Mouse (Mus musculus) forebrain, postnatal 0 days (tissue): ENCODE measurements around the gene Gm20547. TPM values are rescaled to one million over a fixed set of nuclear protein-coding genes. Genes with fewer than 3 reads are reported as not detected.
A peak's percentile ranks its signal among the peaks of the same experiment; 100 is the strongest.

Experiments
- ATAC-seq: fragments of 200-750 bp; cut with Nextera tagmentation; 2 replicates; pipeline ENCODE4 v1.8.0; 2017; ENCODE audit warnings: mild to moderate bottlenecking, moderate library complexity
- DNase-seq: peaks from one replicate; pipeline ENCODE4 v3.0.0-alpha.2; 2015
- H3K27ac ChIP-seq: fragments of 300-500 bp; sonication (generic); 2 replicates; pipeline ENCODE4 v1.5.1; 2014; ENCODE audit warnings: low read depth, mild to moderate bottlenecking, antibody characterized with exemption, low read length, moderate library complexity, mixed read lengths
- H3K27me3 ChIP-seq: fragments of 300-500 bp; sonication (generic); 2 replicates; pipeline ENCODE4 v1.6.1; 2014; ENCODE audit warnings: mild to moderate bottlenecking, low read length, mixed read lengths; ENCODE audit not compliant: insufficient read depth
- H3K36me3 ChIP-seq: fragments of 300-500 bp; sonication (generic); 2 replicates; pipeline ENCODE4 v1.6.1; 2014; ENCODE audit warnings: mild to moderate bottlenecking, moderate library complexity; ENCODE audit not compliant: insufficient read depth
- H3K4me1 ChIP-seq: fragments of 300-500 bp; sonication (generic); 2 replicates; pipeline ENCODE4 v1.6.1; 2014; ENCODE audit warnings: antibody characterized with exemption; ENCODE audit not compliant: insufficient read depth
- H3K4me2 ChIP-seq: fragments of 300-500 bp; sonication (generic); 2 replicates; pipeline ENCODE4 v1.6.1; 2014; ENCODE audit warnings: low read depth, mild to moderate bottlenecking, moderate library complexity
- H3K4me3 ChIP-seq: fragments of 300-500 bp; sonication (generic); 2 replicates; pipeline ENCODE4 v1.5.1; 2014; ENCODE audit warnings: low read depth, low read length, mixed read lengths
- H3K9ac ChIP-seq: fragments of 300-500 bp; sonication (generic); 2 replicates; pipeline ENCODE4 v1.6.1; 2014; ENCODE audit warnings: mild to moderate bottlenecking
- H3K9me3 ChIP-seq: fragments of 300-500 bp; sonication (generic); 2 replicates; pipeline ENCODE4 v1.6.1; 2016; ENCODE audit warnings: low read length
- CTCF ChIP-seq: sonication (generic); IDR thresholded peaks from 2 replicates; pipeline ENCODE4 v1.5.1; 2016; ENCODE audit warnings: antibody characterized with exemption, control low read depth, low read depth
- WGBS: fragments of 180-500 bp; shearing (Covaris S2); extraction: QIAGEN DNeasy Blood & Tissue Kit; methylation state at CpG from one replicate; pipeline ENCODE4 v1.1.7; 2014; 5-methylcytosine and 5-hydroxymethylcytosine counted together
- polyA plus RNA-seq: library from polyadenylated mRNA; unstranded; fragments of >200 nt; fragmentation: Nextera tagmentation; extraction: Ambion mirVana; gene quantifications from 2 replicates; pipeline ENCODE4 v1.2.1, GENCODE M21; 2015
- total RNA-seq: library from RNA; depleted of rRNA; stranded (reverse); fragments of >200 nt; gene quantifications from 2 replicates; pipeline ENCODE4 v1.2.3, GENCODE M21; 2014

The Gm20547 gene
- total and polyA plus RNA-seq, 2 experiments from 2014 or later = not detected

DNA sequence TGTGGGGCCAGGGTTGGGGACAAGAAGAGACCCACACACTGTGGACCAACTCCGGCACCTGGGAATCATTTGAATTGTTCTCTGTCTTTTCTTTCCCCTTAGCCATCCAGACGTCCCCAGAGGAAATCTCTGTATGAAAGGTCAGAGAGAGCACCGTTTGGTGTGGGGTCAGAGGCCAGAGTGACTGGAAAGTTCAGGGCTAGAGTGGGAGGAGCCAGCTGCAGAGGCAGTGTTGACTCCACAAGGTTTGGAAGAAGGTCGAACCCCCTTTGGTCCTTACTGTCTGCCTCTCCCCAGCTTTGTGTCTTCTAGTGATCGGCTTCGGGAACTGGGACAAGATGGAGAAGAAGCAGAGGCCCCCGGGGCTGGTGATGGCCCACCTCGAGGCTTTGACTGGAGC is 28.3 kb downstream of the Gm20547 start:
- no peak overlapping the region for H3K9ac ChIP-seq
- no peak for ATAC-seq
- H3K4me3 ChIP-seq = no peak overlapping the region
- H3K36me3 ChIP-seq = peaks cover 50% of the 10 kb centered on the region
- DNase-seq = no peak
- H3K9me3 ChIP-seq = no peaks in the 10 kb centered on the region
- H3K27ac ChIP-seq = no peak overlapping the region
- H3K4me2 ChIP-seq = no peak overlapping the region
- 0 out of 2 replicates have a peak, but pooled peaks cover 10% of the 10 kb centered on the region for H3K4me1 ChIP-seq
- WGBS = 81% methylated on average over 8 of the region's 8 CpGs
- TF ChIP-seq CTCF = no peak
- H3K27me3 ChIP-seq = no peaks in the 10 kb centered on the region

- Histone ChIP-seq H3K9ac (peak overlapping the region; percentile 75), H3K27me3 (no peaks in the 10 kb centered on the region), H3K4me2 (peak overlapping the region; percentile 77), H3K9me3 (no peaks in the 10 kb centered on the region), H3K4me1 (0 out of 2 replicates have a peak, but pooled peaks cover 10% of the 10 kb centered on the region), H3K27ac (no peak overlapping the region), H3K4me3 (peak overlapping the region; percentile 68), H3K36me3 (peaks cover 61% of the 10 kb centered on the region)
- TF ChIP-seq CTCF = no peak
- 4% methylated on average over 25 of the region's 25 CpGs for WGBS
- ATAC-seq = no peak; the same call in 1 of the 2 replicates
- DNase-seq = peak; percentile 6
Observed at GRCm38 (mm10) chr17:34850517-34851125, 31.2 kb downstream of the Gm20547 start.

- DNase-seq (peak; percentile 99), ATAC-seq (peak; percentile 99)
- WGBS = under 1% methylated on average over 60 of the region's 65 CpGs
- peak within 1 kb of the TSS; percentile 5; the same call in 1 of the 2 replicates for H3K27ac ChIP-seq
- peak within 1 kb of the TSS; percentile 68 for H3K4me3 ChIP-seq
- TF ChIP-seq CTCF = no peak
- peak within 1 kb of the TSS; percentile 77 for H3K4me2 ChIP-seq
- peaks cover 61% of the 10 kb centered on the region for H3K36me3 ChIP-seq
- no peaks in the 10 kb centered on the region for H3K27me3 ChIP-seq
- peak within 1 kb of the TSS; percentile 75 for H3K9ac ChIP-seq
- 0 out of 2 replicates have a peak, but pooled peaks cover 10% of the 10 kb centered on the region for H3K4me1 ChIP-seq
- no peaks in the 10 kb centered on the region for H3K9me3 ChIP-seq
Observed at GRCm38 (mm10) chr17:34849722-34850516, 31.9 kb downstream of the Gm20547 start, which contains the start of the genes Skiv2l and Nelfe. Skiv2l (minus strand) TSS chr17:34850210. Nelfe (plus strand) TSS chr17:34850391.

DNA sequence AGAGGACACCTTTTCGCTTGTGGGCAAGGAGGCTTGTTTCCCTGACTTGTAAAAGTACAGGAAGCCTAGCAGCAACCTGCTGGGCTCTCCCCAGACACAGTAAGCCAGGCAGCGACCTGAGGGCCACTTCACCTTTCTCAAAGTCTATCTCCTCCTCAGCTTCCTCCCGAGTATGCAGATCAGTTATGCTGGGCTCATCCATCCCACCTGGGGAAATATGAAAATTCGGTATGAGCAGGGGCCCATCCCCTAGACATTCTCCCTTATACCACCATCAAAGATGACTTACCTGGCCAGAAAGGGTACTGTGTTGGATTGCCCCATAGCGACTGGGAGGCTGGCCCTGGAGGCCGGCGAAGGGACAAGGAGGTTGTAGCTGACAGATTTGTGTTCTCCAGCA is 34.2 kb downstream of the Gm20547 start:
- Histone ChIP-seq H3K4me2 (no peak overlapping the region), H3K27me3 (no peaks in the 10 kb centered on the region), H3K9me3 (no peaks in the 10 kb centered on the region), H3K27ac (no peak overlapping the region), H3K9ac (no peak overlapping the region), H3K4me3 (no peak overlapping the region), H3K4me1 (0 out of 2 replicates have a peak, but pooled peaks cover 10% of the 10 kb centered on the region), H3K36me3 (peaks cover 60% of the 10 kb centered on the region)
- no peak for TF ChIP-seq CTCF
- DNase-seq (no peak), ATAC-seq (no peak)
- 94% methylated on average over 7 of the region's 7 CpGs for WGBS

DNA sequence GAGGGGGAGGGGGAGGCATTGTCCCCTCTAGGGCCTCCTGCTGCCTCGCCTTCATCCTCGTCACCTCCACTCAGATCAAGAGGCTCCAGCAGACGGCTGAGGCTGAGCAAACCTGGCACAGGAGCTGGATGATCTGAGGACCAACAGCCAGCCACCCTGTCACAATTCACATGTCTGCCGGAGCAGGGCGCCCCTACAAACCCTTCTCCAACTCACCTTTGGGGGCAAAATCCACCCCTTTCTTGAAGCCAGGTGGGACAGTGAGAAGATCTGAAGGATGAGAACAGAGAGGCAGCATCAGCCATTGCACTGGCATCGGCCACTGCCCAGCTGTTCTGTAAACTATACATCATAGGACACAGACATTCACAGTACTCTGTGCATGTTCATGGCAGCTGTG is 34.6 kb downstream of the Gm20547 start:
- H3K27me3 ChIP-seq = no peaks in the 10 kb centered on the region
- no peak overlapping the region for H3K9ac ChIP-seq
- H3K4me2 ChIP-seq = no peak overlapping the region
- WGBS = 87% methylated on average over 6 of the region's 6 CpGs
- TF ChIP-seq CTCF = no peak
- no peak for ATAC-seq
- DNase-seq = no peak
- H3K9me3 ChIP-seq = no peaks in the 10 kb centered on the region
- no peak overlapping the region for H3K4me3 ChIP-seq
- H3K27ac ChIP-seq = no peak overlapping the region
- H3K4me1 ChIP-seq = 0 out of 2 replicates have a peak, but pooled peaks cover 10% of the 10 kb centered on the region
- peaks cover 59% of the 10 kb centered on the region for H3K36me3 ChIP-seq

GRCm38 (mm10) chr17:34844884-34845283 is 37.0 kb downstream of the Gm20547 start:
- H3K4me3 ChIP-seq = no peak overlapping the region
- H3K36me3 ChIP-seq = peaks cover 80% of the 10 kb centered on the region
- H3K27me3 ChIP-seq = no peaks in the 10 kb centered on the region
- TF ChIP-seq CTCF = no peak
- H3K4me2 ChIP-seq = no peak overlapping the region
- H3K4me1 ChIP-seq = 0 out of 2 replicates have a peak, but pooled peaks cover 5% of the 10 kb centered on the region
- no peak overlapping the region for H3K9ac ChIP-seq
- DNase-seq (no peak), ATAC-seq (no peak)
- H3K27ac ChIP-seq = no peak overlapping the region
- no peaks in the 10 kb centered on the region for H3K9me3 ChIP-seq
- WGBS = 91% methylated on average over 13 of the region's 13 CpGs
